Mouse (Mus musculus) retina, embryonic 14.5 days (tissue): ENCODE measurements around the gene Nrcam.
"Not testable (repeated sequence)": the region's sequence is repeated elsewhere in the genome, so short reads cannot be mapped to it uniquely, and the experiment has no call there.

ENCODE experiments used
- DNase-seq: peaks from one replicate; pipeline ENCODE4 v3.0.0-alpha.2; 2015; ENCODE audit warnings: low spot score

Gene Nrcam

GRCm38 (mm10) chr12:44328381-44329315 lies at the start of gene Nrcam:
Gene Nrcam, plus strand, starts transcription at chr12:44328885.
- DNase-seq = peak; percentile 86

- not testable (repeated sequence) for DNase-seq
Measured at GRCm38 (mm10) chr12:44280147-44280546, 48.5 kb upstream of the Nrcam start.

- no peak for DNase-seq
Measured at GRCm38 (mm10) chr12:44281534-44281933, 47.2 kb upstream of the Nrcam start.

GRCm38 (mm10) chr12:44283378-44283777 lies 45.3 kb upstream of the Nrcam start:
- no peak for DNase-seq

- DNase-seq = no peak
Measured at GRCm38 (mm10) chr12:44286992-44287391, 41.7 kb upstream of the Nrcam start.

GRCm38 (mm10) chr12:44292281-44292680 lies 36.4 kb upstream of the Nrcam start:
- DNase-seq = peak; percentile 89

- no peak for DNase-seq
Measured at GRCm38 (mm10) chr12:44300793-44301192, 27.9 kb upstream of the Nrcam start.

GRCm38 (mm10) chr12:44304012-44304411 lies 24.7 kb upstream of the Nrcam start:
- DNase-seq = no peak

- DNase-seq = peak; percentile 13
Measured at GRCm38 (mm10) chr12:44304869-44305268, 23.8 kb upstream of the Nrcam start.

GRCm38 (mm10) chr12:44308221-44308620 lies 20.5 kb upstream of the Nrcam start:
- DNase-seq = no peak

- DNase-seq = no peak
Measured at GRCm38 (mm10) chr12:44315212-44315611, 13.5 kb upstream of the Nrcam start.

GRCm38 (mm10) chr12:44325091-44325490 lies 3.6 kb upstream of the Nrcam start:
- DNase-seq = no peak

GRCm38 (mm10) chr12:44327452-44327851 lies 1.2 kb upstream of the Nrcam start:
- peak; percentile 64 for DNase-seq

- peak; percentile 77 for DNase-seq
Measured at GRCm38 (mm10) chr12:44329316-44330215, 881 bp downstream of the Nrcam start.

GRCm38 (mm10) chr12:44330216-44330719 lies 1.6 kb downstream of the Nrcam start:
- DNase-seq = peak; percentile 63

GRCm38 (mm10) chr12:44337136-44337640 lies 8.5 kb downstream of the Nrcam start:
- peak; percentile 49 for DNase-seq

GRCm38 (mm10) chr12:44338195-44338622 lies 9.5 kb downstream of the Nrcam start:
- peak; percentile 85 for DNase-seq

GRCm38 (mm10) chr12:44344075-44344474 lies 15.4 kb downstream of the Nrcam start:
- DNase-seq = no peak

- DNase-seq = peak; percentile 63
Measured at GRCm38 (mm10) chr12:44345251-44345650, 16.6 kb downstream of the Nrcam start.

- peak; percentile 22 for DNase-seq
Measured at GRCm38 (mm10) chr12:44346143-44346542, 17.5 kb downstream of the Nrcam start.

- no peak for DNase-seq
Measured at GRCm38 (mm10) chr12:44355116-44355515, 26.4 kb downstream of the Nrcam start.

GRCm38 (mm10) chr12:44357460-44357859 lies 28.8 kb downstream of the Nrcam start:
- no peak for DNase-seq
